Mouse (Mus musculus) testis, adult 2 months (tissue): Measurements from ENCODE around the gene Gm19426.

ENCODE experiments used
- CTCF ChIP-seq: fragments of 200-500 bp; IDR thresholded peaks from 2 replicates; pipeline ENCODE4 v1.5.1; 2012; ENCODE audit warnings: low read depth, mild to moderate bottlenecking, inconsistent platforms, low read length, moderate library complexity; ENCODE audit not compliant: control insufficient read depth, insufficient read depth, insufficient replicate concordance
- POLR2A ChIP-seq: fragments of 200-500 bp; IDR thresholded peaks from 2 replicates; pipeline ENCODE4 v1.6.1; 2012; ENCODE audit warnings: low read depth, mild to moderate bottlenecking, inconsistent platforms, low read length, moderate library complexity; ENCODE audit not compliant: control insufficient read depth

DNA sequence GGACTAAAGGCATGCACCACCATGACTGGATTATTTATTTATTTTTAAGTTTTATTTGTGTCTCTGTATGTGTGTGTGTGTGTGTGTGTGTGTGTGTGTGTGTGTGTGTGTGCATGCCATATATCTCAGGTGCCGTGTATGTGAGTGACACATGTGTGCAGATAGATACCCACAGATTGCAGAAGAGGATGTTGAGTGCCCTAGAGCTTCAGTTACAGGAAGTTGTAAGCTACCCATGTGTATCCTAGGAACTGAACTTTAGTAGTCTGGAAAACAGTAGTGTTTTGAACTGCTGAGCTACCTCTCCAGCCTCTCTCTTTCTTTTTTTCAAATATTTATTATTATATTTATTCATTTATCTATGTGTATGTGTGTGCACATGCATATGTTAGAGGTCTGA lies 39.9 kb upstream of the Gm19426 start:
- no peak for TF ChIP-seq POLR2A
- no peak for TF ChIP-seq CTCF
